Mouse (Mus musculus) myocyte (in vitro differentiated cells): ENCODE measurements at regions not wholly inside any gene's neighbourhood (a gene's known extent, or its start where the extent isn't known, plus 50 kb on each side); places are given as distances from the start of the nearest gene placed in this dataset.

Source experiments
- E2F4 ChIP-seq: IDR thresholded peaks from one replicate; pipeline ENCODE4 v1.6.1; 2011; ENCODE audit warnings: mild to moderate bottlenecking, control low read depth, moderate library complexity; ENCODE audit not compliant: insufficient read depth
- MYOD1 ChIP-seq, 3 experiments: IDR thresholded peaks; one replicate each; pipeline ENCODE4 v1.6.1; 2011; ENCODE audit warnings: control low read depth in 2 of 3, low read depth in 2 of 3, mild to moderate bottlenecking in 2 of 3, moderate library complexity in 1 of 3; ENCODE audit not compliant: insufficient read length in 2 of 3, control insufficient read depth in 1 of 3
- POLR2A ChIP-seq: IDR thresholded peaks from one replicate; pipeline ENCODE4 v1.6.1; 2011; ENCODE audit warnings: low read depth, mild to moderate bottlenecking, control low read depth, moderate library complexity; ENCODE audit not compliant: insufficient read length
- TCF12 ChIP-seq: IDR thresholded peaks from one replicate; pipeline ENCODE4 v1.6.1; 2011; ENCODE audit warnings: mild to moderate bottlenecking, control low read depth; ENCODE audit not compliant: poor library complexity, insufficient read depth, severe bottlenecking

DNA sequence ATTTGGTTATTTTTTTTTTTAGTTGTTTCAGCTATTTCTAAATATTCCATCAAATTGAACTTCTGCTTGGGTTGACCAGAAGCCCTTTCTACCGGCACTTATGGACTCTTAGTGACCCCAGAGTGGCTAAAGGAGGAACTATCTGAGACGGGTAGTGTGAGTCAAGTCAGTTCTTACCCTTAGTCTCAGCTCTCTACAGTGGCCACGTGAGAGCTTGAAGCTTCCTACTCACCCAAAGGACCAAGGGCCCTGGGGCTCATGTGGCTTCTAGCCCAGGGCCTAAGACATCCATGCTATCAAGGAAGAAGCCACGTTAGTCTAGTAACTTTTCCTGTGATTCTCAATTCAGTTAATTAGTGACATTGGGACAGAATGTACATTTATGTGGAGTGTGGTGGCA, 105.5 kb downstream of the Mreg start:
- TF ChIP-seq TCF12 (no peak), POLR2A (no peak), MYOD1 (IDR thresholded peaks at IDR 0.05; ENCODE audit: control insufficient read depth in 1 of 3, insufficient read length in 2 of 3, low read depth in 2 of 3) (no peak), E2F4 (no peak)
